Mouse (Mus musculus): ENCODE results near the gene Cd59b. TPM values are rescaled to one million over a fixed set of nuclear protein-coding genes. Genes with fewer than 3 reads are reported as not detected.

Gene Cd59b
- polyA plus RNA-seq (2015; fragmentation: Nextera tagmentation; extraction: Ambion mirVana) = 2.3 and 3.5 TPM in 2 replicates

DNA sequence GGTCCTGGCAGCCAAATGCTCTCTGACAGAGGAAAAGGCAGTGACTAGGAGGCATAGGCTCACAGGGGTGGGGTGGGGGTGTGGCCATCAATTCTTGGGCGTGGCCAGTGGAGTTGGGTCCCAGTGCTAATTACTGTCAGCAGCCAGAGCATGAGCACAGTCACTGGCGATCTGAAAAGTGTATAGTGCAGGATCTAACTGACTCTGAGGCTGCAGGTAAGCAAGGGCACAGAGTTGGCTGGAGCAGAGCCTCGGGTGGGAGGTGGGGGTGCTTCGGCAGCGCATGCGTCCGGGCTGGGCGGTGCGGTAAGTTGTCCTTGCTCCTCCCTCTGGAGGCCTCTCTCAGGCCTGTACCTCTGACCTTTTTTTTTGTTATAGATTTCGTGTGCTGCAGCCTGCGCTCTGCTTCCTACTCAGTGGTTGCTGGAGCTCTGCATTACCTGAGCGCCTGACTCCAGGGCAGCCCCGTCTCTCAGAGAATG lies at the start of gene Cd59b:
Gene Cd59b (plus strand): TSS at position 146 of the 482 bp plus-strand sequence.
- Histone ChIP-seq H3K4me3 (peak within 1 kb of the TSS; percentile 35), H3K27ac (replicated peaks) (0 out of 2 replicates have a peak within 1 kb of the TSS, but pooled peaks have one; percentile 42), H3K36me3 (no peaks in the 10 kb centered on the region), H3K4me2 (peak within 1 kb of the TSS; percentile 59), H3K9me3 (no peaks in the 10 kb centered on the region), H3K9ac (peak within 1 kb of the TSS; percentile 8), H3K4me1 (replicated peaks) (peaks cover 8% of the 10 kb centered on the region; the same call in 1 of the 2 replicates), H3K27me3 (no peaks in the 10 kb centered on the region)
- 5% methylated on average over 13 of the region's 13 CpGs for WGBS
- peak; percentile 91 for ATAC-seq (ENCODE audit: low FRiP score, low read depth)

- Histone ChIP-seq H3K27me3 (no peaks in the 10 kb centered on the region), H3K36me3 (no peaks in the 10 kb centered on the region), H3K9ac (no peak overlapping the region), H3K27ac (replicated peaks) (no peak overlapping the region), H3K9me3 (no peaks in the 10 kb centered on the region), H3K4me2 (no peak overlapping the region), H3K4me3 (no peak overlapping the region), H3K4me1 (replicated peaks) (no peaks in the 10 kb centered on the region; the same call in 1 of the 2 replicates)
- WGBS = 87% methylated on average over 7 of the region's 7 CpGs
- ATAC-seq (ENCODE audit: low FRiP score, low read depth) = no peak
These were observed 46.6 kb upstream of the Cd59b start for GRCm38 (mm10) chr2:104023096-104023495.

DNA sequence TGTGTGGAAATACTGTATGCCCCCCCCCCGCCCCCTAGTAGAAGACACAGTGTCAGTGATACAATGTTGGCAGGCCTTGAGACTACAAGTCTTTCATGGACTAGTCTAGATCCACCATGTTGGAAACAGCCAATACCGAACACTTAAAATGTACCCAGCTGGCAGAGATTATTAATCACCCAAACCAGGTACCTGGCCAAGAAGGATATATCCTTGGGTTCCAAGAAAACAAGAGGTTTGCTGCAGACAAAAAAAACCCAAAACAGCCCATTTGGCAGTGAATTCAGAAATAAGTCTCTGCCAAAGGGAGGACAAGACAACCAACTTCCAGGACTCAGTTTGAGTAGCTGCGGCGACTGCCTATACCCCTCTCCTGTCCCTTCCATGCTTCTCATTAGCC lies 45.0 kb upstream of the Cd59b start:
- ATAC-seq (ENCODE audit: low FRiP score, low read depth) = no peak
- H3K27ac ChIP-seq (replicated peaks) = no peak overlapping the region
- no peak overlapping the region for H3K9ac ChIP-seq
- H3K4me1 ChIP-seq (replicated peaks) = peaks cover 15% of the 10 kb centered on the region
- WGBS = 87% methylated on average over 4 of the region's 4 CpGs
- H3K9me3 ChIP-seq = no peaks in the 10 kb centered on the region
- H3K27me3 ChIP-seq = no peaks in the 10 kb centered on the region
- no peak overlapping the region for H3K4me2 ChIP-seq
- no peak overlapping the region for H3K4me3 ChIP-seq
- no peaks in the 10 kb centered on the region for H3K36me3 ChIP-seq

GRCm38 (mm10) chr2:104027458-104028138 lies 42.1 kb upstream of the Cd59b start, which contains the start of gene Fbxo3:
Gene Fbxo3, plus strand, starts transcription at chr2:104027721.
- ATAC-seq (ENCODE audit: low FRiP score, low read depth) = peak; percentile 96
- H3K27me3 ChIP-seq = no peaks in the 10 kb centered on the region
- H3K4me2 ChIP-seq = peak within 1 kb of the TSS; percentile 78
- WGBS = 1% methylated on average over 39 of the region's 44 CpGs
- peak within 1 kb of the TSS; percentile 99 for H3K9ac ChIP-seq
- H3K4me1 ChIP-seq (replicated peaks) = peaks cover 23% of the 10 kb centered on the region
- H3K27ac ChIP-seq (replicated peaks) = peak within 1 kb of the TSS; percentile 75
- peaks cover 6% of the 10 kb centered on the region for H3K36me3 ChIP-seq
- no peaks in the 10 kb centered on the region for H3K9me3 ChIP-seq
- peak within 1 kb of the TSS; percentile 95 for H3K4me3 ChIP-seq

GRCm38 (mm10) chr2:104028139-104028723 lies 41.4 kb upstream of the Cd59b start, which contains the start of gene 4931422A03Rik:
Gene 4931422A03Rik, minus strand, starts transcription at chr2:104028361.
- H3K4me1 ChIP-seq (replicated peaks) = peaks cover 23% of the 10 kb centered on the region

DNA sequence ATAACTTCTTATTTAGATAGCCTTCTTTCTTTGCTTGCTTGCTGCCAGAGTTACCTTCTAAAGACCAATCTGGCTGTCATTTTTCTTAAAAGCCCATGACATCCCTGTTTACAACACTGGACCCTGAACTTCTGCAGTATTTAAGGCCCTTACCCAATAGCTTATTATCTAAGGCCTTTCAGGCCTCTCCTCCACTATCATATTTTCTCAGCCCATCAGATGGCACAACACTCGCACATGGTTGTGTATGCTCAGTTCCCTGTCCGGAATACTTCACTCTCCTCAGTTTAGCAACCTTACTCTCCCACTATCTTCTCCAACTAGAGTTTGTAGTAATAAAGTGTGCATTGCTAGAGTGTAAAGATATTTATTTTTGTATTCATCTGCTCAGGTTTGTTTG lies 40.6 kb upstream of the Cd59b start:
- Histone ChIP-seq H3K9ac (peak overlapping the region; percentile 99), H3K27ac (replicated peaks) (no peak overlapping the region), H3K4me2 (peak overlapping the region; percentile 78), H3K4me3 (peak overlapping the region; percentile 95), H3K27me3 (no peaks in the 10 kb centered on the region), H3K36me3 (peaks cover 12% of the 10 kb centered on the region), H3K9me3 (no peaks in the 10 kb centered on the region), H3K4me1 (replicated peaks) (peaks cover 23% of the 10 kb centered on the region)
- 81% methylated on average over 2 of the region's 2 CpGs for WGBS
- no peak for ATAC-seq (ENCODE audit: low FRiP score, low read depth)

More at GRCm38 (mm10) chr2:104028139-104028723, 41.4 kb upstream of the Cd59b start, which contains the start of gene 4931422A03Rik:
- H3K36me3 ChIP-seq = peaks cover 6% of the 10 kb centered on the region
- peak within 1 kb of the TSS; percentile 75 for H3K27ac ChIP-seq (replicated peaks)
- under 1% methylated on average over 32 of the region's 32 CpGs for WGBS
- no peaks in the 10 kb centered on the region for H3K9me3 ChIP-seq
- peak within 1 kb of the TSS; percentile 95 for H3K4me3 ChIP-seq
- no peaks in the 10 kb centered on the region for H3K27me3 ChIP-seq
- peak within 1 kb of the TSS; percentile 78 for H3K4me2 ChIP-seq
- H3K9ac ChIP-seq = peak within 1 kb of the TSS; percentile 99
- ATAC-seq (ENCODE audit: low FRiP score, low read depth) = peak; percentile 66

DNA sequence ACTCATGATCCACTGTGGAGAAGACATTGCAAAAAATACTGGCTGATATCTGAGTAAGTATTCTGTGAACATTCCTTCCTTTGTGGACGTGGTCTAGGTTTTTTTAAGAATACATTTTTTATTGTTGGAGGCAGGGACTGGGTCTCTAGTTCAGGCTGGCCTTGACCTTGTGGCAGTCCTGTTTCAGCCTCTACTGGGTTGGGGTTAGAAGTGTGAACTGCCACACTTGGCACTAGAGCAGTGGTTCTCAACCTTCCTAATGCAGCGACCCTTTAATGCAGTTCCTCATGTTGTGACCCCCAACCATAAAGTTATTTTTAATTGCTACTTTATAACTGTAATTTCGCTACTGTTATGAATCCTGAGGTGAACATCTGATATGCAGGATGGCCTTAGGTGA lies 39.3 kb upstream of the Cd59b start:
- Histone ChIP-seq H3K27ac (replicated peaks) (no peak overlapping the region), H3K4me1 (replicated peaks) (peaks cover 23% of the 10 kb centered on the region), H3K9ac (no peak overlapping the region), H3K4me3 (no peak overlapping the region), H3K4me2 (no peak overlapping the region), H3K9me3 (no peaks in the 10 kb centered on the region), H3K27me3 (no peaks in the 10 kb centered on the region), H3K36me3 (peaks cover 22% of the 10 kb centered on the region)
- no peak for ATAC-seq (ENCODE audit: low FRiP score, low read depth)
- 91% methylated on average over 3 of the region's 3 CpGs for WGBS

- Histone ChIP-seq H3K36me3 (peaks cover 35% of the 10 kb centered on the region), H3K9ac (no peak overlapping the region), H3K4me1 (replicated peaks) (peaks cover 23% of the 10 kb centered on the region), H3K27ac (replicated peaks) (no peak overlapping the region), H3K27me3 (no peaks in the 10 kb centered on the region), H3K9me3 (no peaks in the 10 kb centered on the region), H3K4me2 (no peak overlapping the region), H3K4me3 (no peak overlapping the region)
- 90% methylated on average over 3 of the region's 3 CpGs for WGBS
- ATAC-seq (ENCODE audit: low FRiP score, low read depth) = no peak
These were observed 37.6 kb upstream of the Cd59b start for GRCm38 (mm10) chr2:104032056-104032455.

DNA sequence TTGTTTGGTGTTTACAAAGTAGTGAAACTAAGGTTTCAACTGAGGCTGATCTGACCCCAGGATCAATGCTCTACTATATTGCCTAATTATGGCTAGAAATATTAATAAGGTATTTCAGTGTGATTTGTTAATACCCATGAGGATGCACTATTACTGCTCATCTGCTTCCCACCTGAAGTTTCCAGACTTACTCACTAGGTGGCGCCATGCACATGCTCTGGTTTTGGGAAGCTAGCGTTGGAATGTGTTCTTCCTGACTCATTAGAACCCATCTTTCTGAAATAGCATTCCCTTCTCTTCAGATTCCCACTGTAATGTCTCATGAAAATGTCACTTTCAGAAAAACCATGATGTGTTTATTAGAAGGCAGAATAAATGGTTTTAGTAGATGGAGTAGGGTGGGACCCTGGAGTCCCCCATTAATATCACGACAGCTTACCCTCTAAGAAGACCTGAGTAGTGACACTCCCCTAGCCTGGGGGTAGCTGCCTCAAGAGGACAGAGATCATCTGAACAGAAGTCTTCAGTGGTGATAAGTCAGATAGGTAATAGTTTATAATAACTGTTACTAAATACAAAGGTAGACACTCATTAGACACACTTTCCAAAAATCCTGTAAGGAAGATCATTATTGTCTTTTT lies 34.7 kb upstream of the Cd59b start:
- Histone ChIP-seq H3K4me3 (no peak overlapping the region), H3K4me1 (replicated peaks) (peaks cover 5% of the 10 kb centered on the region), H3K9me3 (no peaks in the 10 kb centered on the region), H3K9ac (no peak overlapping the region), H3K27me3 (no peaks in the 10 kb centered on the region), H3K27ac (replicated peaks) (no peak overlapping the region), H3K36me3 (peaks cover 47% of the 10 kb centered on the region), H3K4me2 (no peak overlapping the region)
- WGBS = 33% methylated on average over 3 of the region's 3 CpGs
- ATAC-seq (ENCODE audit: low FRiP score, low read depth) = peak; percentile 34; the same call in 1 of the 2 replicates

DNA sequence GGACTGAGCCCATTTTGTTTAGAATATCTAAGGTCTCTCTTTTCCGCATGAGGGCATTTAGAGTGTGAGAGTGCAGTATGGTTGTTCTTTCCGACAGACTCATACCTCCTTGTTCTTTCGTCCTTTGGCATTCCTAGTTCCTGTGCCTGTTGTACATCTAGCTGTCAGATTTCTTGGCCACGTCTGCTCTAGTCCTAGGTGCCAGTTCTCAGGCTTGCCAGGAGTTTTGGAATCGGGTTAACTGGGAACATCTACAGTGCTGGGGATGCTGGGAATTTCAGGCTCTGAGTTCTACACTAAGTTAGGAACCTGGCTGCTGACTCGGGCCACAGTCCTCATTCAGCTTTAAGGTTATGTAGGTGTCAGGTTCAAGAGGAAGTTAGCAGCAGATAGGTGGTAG lies 34.1 kb upstream of the Cd59b start:
- Histone ChIP-seq H3K4me3 (no peak overlapping the region), H3K4me1 (replicated peaks) (no peaks in the 10 kb centered on the region), H3K27ac (replicated peaks) (no peak overlapping the region), H3K36me3 (peaks cover 49% of the 10 kb centered on the region), H3K27me3 (no peaks in the 10 kb centered on the region), H3K9ac (no peak overlapping the region), H3K9me3 (no peaks in the 10 kb centered on the region), H3K4me2 (no peak overlapping the region)
- no peak for ATAC-seq (ENCODE audit: low FRiP score, low read depth)
- WGBS = 91% methylated on average over 6 of the region's 6 CpGs

- no peak for ATAC-seq (ENCODE audit: low FRiP score, low read depth)
- Histone ChIP-seq H3K9ac (no peak overlapping the region), H3K9me3 (no peaks in the 10 kb centered on the region), H3K4me1 (replicated peaks) (no peaks in the 10 kb centered on the region), H3K4me3 (no peak overlapping the region), H3K27me3 (no peaks in the 10 kb centered on the region), H3K4me2 (no peak overlapping the region), H3K36me3 (peaks cover 52% of the 10 kb centered on the region), H3K27ac (replicated peaks) (no peak overlapping the region)
- 62% methylated on average over 3 of the region's 3 CpGs for WGBS
These were observed 33.3 kb upstream of the Cd59b start for GRCm38 (mm10) chr2:104036316-104036715.

GRCm38 (mm10) chr2:104038236-104038635 lies 31.4 kb upstream of the Cd59b start:
- WGBS = 44% methylated on average over 2 of the region's 2 CpGs
- Histone ChIP-seq H3K27me3 (no peaks in the 10 kb centered on the region), H3K9ac (no peak overlapping the region), H3K9me3 (no peaks in the 10 kb centered on the region), H3K4me1 (replicated peaks) (no peaks in the 10 kb centered on the region), H3K36me3 (peaks cover 49% of the 10 kb centered on the region), H3K4me3 (no peak overlapping the region), H3K4me2 (no peak overlapping the region), H3K27ac (replicated peaks) (no peak overlapping the region)
- no peak for ATAC-seq (ENCODE audit: low FRiP score, low read depth)
